Mouse (Mus musculus): ENCODE measurements around the gene Bicral. TPM values are rescaled to one million over a fixed set of nuclear protein-coding genes. Genes with fewer than 3 reads are reported as not detected.

Bicral gene
- polyA plus RNA-seq, 1 experiment from 2014 or later = 1.8 TPM

GRCm38 (mm10) chr17:46814497-46814896, 43.8 kb downstream of the Bicral start:
- Histone ChIP-seq H3K4me1 (ENCODE audit: insufficient read depth) (peaks cover 4% of the 10 kb centered on the region; the same call in 1 of the 2 replicates), H3K4me3 (ENCODE audit: low read depth, low read length) (no peak overlapping the region), H3K27ac (ENCODE audit: low read depth) (no peak overlapping the region), H3K9ac (replicated peaks) (no peak overlapping the region), H3K9me3 (ENCODE audit: low read length) (no peaks in the 10 kb centered on the region), H3K27me3 (ENCODE audit: insufficient read depth, low read length) (no peaks in the 10 kb centered on the region), H3K4me2 (ENCODE audit: low read depth, low read length) (no peak overlapping the region), H3K36me3 (replicated peaks; ENCODE audit: insufficient read depth, low read length) (peaks cover 40% of the 10 kb centered on the region)
- no peak for TF ChIP-seq CTCF (IDR thresholded peaks at IDR 0.05; ENCODE audit: low read depth)
- no peak for TF ChIP-seq EP300 (IDR thresholded peaks at IDR 0.05; ENCODE audit: low read depth)
- 89% methylated on average over 6 of the region's 6 CpGs for WGBS (ENCODE audit: insufficient replicate concordance)
- no peak for ATAC-seq
- no peak for DNase-seq

GRCm38 (mm10) chr17:46813637-46814036, 44.6 kb downstream of the Bicral start:
- no peak overlapping the region for H3K4me2 ChIP-seq (ENCODE audit: low read depth, low read length)
- DNase-seq (no peak), ATAC-seq (no peak)
- no peak overlapping the region for H3K9ac ChIP-seq (replicated peaks)
- no peak for TF ChIP-seq EP300 (IDR thresholded peaks at IDR 0.05; ENCODE audit: low read depth)
- no peak for TF ChIP-seq CTCF (IDR thresholded peaks at IDR 0.05; ENCODE audit: low read depth)
- H3K9me3 ChIP-seq (ENCODE audit: low read length) = no peaks in the 10 kb centered on the region
- no peaks in the 10 kb centered on the region for H3K27me3 ChIP-seq (ENCODE audit: insufficient read depth, low read length)
- no peak overlapping the region for H3K4me3 ChIP-seq (ENCODE audit: low read depth, low read length)
- no peak overlapping the region for H3K27ac ChIP-seq (ENCODE audit: low read depth)
- H3K36me3 ChIP-seq (replicated peaks; ENCODE audit: insufficient read depth, low read length) = peaks cover 40% of the 10 kb centered on the region
- 78% methylated on average over 8 of the region's 8 CpGs for WGBS (ENCODE audit: insufficient replicate concordance)
- H3K4me1 ChIP-seq (ENCODE audit: insufficient read depth) = peaks cover 4% of the 10 kb centered on the region; the same call in 1 of the 2 replicates

GRCm38 (mm10) chr17:46812442-46812841, 45.8 kb downstream of the Bicral start:
- H3K27ac ChIP-seq (ENCODE audit: low read depth) = no peak overlapping the region
- H3K9me3 ChIP-seq (ENCODE audit: low read length) = no peaks in the 10 kb centered on the region
- TF ChIP-seq EP300 (IDR thresholded peaks at IDR 0.05; ENCODE audit: low read depth) (no peak), CTCF (IDR thresholded peaks at IDR 0.05; ENCODE audit: low read depth) (no peak)
- WGBS (ENCODE audit: insufficient replicate concordance) = 86% methylated on average over 1 of the region's 1 CpGs
- H3K9ac ChIP-seq (replicated peaks) = no peak overlapping the region
- H3K27me3 ChIP-seq (ENCODE audit: insufficient read depth, low read length) = no peaks in the 10 kb centered on the region
- H3K36me3 ChIP-seq (replicated peaks; ENCODE audit: insufficient read depth, low read length) = peaks cover 48% of the 10 kb centered on the region
- no peak overlapping the region for H3K4me2 ChIP-seq (ENCODE audit: low read depth, low read length)
- H3K4me1 ChIP-seq (ENCODE audit: insufficient read depth) = peaks cover 1% of the 10 kb centered on the region; the same call in 1 of the 2 replicates
- ATAC-seq (no peak), DNase-seq (no peak)
- no peak overlapping the region for H3K4me3 ChIP-seq (ENCODE audit: low read depth, low read length)

GRCm38 (mm10) chr17:46810672-46811071, 47.6 kb downstream of the Bicral start:
- DNase-seq (no peak), ATAC-seq (no peak)
- H3K9ac ChIP-seq (replicated peaks) = no peak overlapping the region
- TF ChIP-seq EP300 (IDR thresholded peaks at IDR 0.05; ENCODE audit: low read depth) = no peak
- TF ChIP-seq CTCF (IDR thresholded peaks at IDR 0.05; ENCODE audit: low read depth) = no peak
- no peak overlapping the region for H3K4me3 ChIP-seq (ENCODE audit: low read depth, low read length)
- H3K36me3 ChIP-seq (replicated peaks; ENCODE audit: insufficient read depth, low read length) = peaks cover 59% of the 10 kb centered on the region
- H3K9me3 ChIP-seq (ENCODE audit: low read length) = no peaks in the 10 kb centered on the region
- 88% methylated on average over 3 of the region's 3 CpGs for WGBS (ENCODE audit: insufficient replicate concordance)
- H3K27ac ChIP-seq (ENCODE audit: low read depth) = no peak overlapping the region
- no peaks in the 10 kb centered on the region for H3K4me1 ChIP-seq (ENCODE audit: insufficient read depth)
- no peak overlapping the region for H3K4me2 ChIP-seq (ENCODE audit: low read depth, low read length)
- H3K27me3 ChIP-seq (ENCODE audit: insufficient read depth, low read length) = no peaks in the 10 kb centered on the region

GRCm38 (mm10) chr17:46809131-46809830, 49.0 kb downstream of the Bicral start:
- DNase-seq = no peak
- TF ChIP-seq CTCF (IDR thresholded peaks at IDR 0.05; ENCODE audit: low read depth) (no peak), EP300 (IDR thresholded peaks at IDR 0.05; ENCODE audit: low read depth) (no peak)
- 77% methylated on average over 6 of the region's 6 CpGs for WGBS (ENCODE audit: insufficient replicate concordance)
- H3K4me1 ChIP-seq (ENCODE audit: insufficient read depth) = no peaks in the 10 kb centered on the region
- peak overlapping the region; percentile 40; the same call in 1 of the 2 replicates for H3K27ac ChIP-seq (ENCODE audit: low read depth)
- no peak overlapping the region for H3K9ac ChIP-seq (replicated peaks)
- no peak overlapping the region for H3K4me3 ChIP-seq (ENCODE audit: low read depth, low read length)
- H3K9me3 ChIP-seq (ENCODE audit: low read length) = no peaks in the 10 kb centered on the region
- H3K4me2 ChIP-seq (ENCODE audit: low read depth, low read length) = no peak overlapping the region
- H3K36me3 ChIP-seq (replicated peaks; ENCODE audit: insufficient read depth, low read length) = peaks cover 62% of the 10 kb centered on the region
- ATAC-seq = no peak
- H3K27me3 ChIP-seq (ENCODE audit: insufficient read depth, low read length) = no peaks in the 10 kb centered on the region

- peaks cover 61% of the 10 kb centered on the region for H3K36me3 ChIP-seq (replicated peaks; ENCODE audit: insufficient read depth, low read length)
- no peak overlapping the region for H3K4me3 ChIP-seq (ENCODE audit: low read depth, low read length)
- no peak overlapping the region for H3K4me2 ChIP-seq (ENCODE audit: low read depth, low read length)
- no peaks in the 10 kb centered on the region for H3K4me1 ChIP-seq (ENCODE audit: insufficient read depth)
- H3K9me3 ChIP-seq (ENCODE audit: low read length) = no peaks in the 10 kb centered on the region
- H3K27ac ChIP-seq (ENCODE audit: low read depth) = no peak overlapping the region
- H3K9ac ChIP-seq (replicated peaks) = no peak overlapping the region
- DNase-seq = no peak
- TF ChIP-seq EP300 (IDR thresholded peaks at IDR 0.05; ENCODE audit: low read depth) (no peak), CTCF (IDR thresholded peaks at IDR 0.05; ENCODE audit: low read depth) (no peak)
- ATAC-seq = no peak
- no peaks in the 10 kb centered on the region for H3K27me3 ChIP-seq (ENCODE audit: insufficient read depth, low read length)
- WGBS (ENCODE audit: insufficient replicate concordance) = 87% methylated on average over 10 of the region's 10 CpGs
Measured at GRCm38 (mm10) chr17:46808376-46808775, 49.9 kb downstream of the Bicral start.

All from liver, postnatal 0 days (tissue).